Mouse (Mus musculus) heart, adult 2 months (tissue): ENCODE results near the gene Tgtp2. TPM values are rescaled to one million over a fixed set of nuclear protein-coding genes. Genes with fewer than 3 reads are reported as not detected.

ENCODE experiments used
- DNase-seq, 2 experiments: peaks; one replicate each; pipeline ENCODE4 v3.0.0; 2021
- H3K27ac ChIP-seq: fragments of 200-600 bp; 2 replicates; pipeline ENCODE4 v1.8.1; 2022
- H3K27me3 ChIP-seq: fragments of 200-500 bp; 2 replicates; pipeline ENCODE4 v1.6.1; 2012; ENCODE audit warnings: mild to moderate bottlenecking, low read length, inconsistent platforms, mixed read lengths; ENCODE audit not compliant: control insufficient read depth, insufficient read depth
- H3K36me3 ChIP-seq: fragments of 200-500 bp; 2 replicates; pipeline ENCODE4 v1.6.1; 2012; ENCODE audit warnings: low read length, inconsistent platforms; ENCODE audit not compliant: control insufficient read depth, insufficient read depth
- H3K4me1 ChIP-seq: fragments of 200-500 bp; 2 replicates; pipeline ENCODE4 v1.6.1; 2011; ENCODE audit warnings: low read length; ENCODE audit not compliant: control insufficient read depth, insufficient read depth
- H3K4me3 ChIP-seq: fragments of 200-600 bp; 2 replicates; pipeline ENCODE4 v1.8.1; 2022
- H3K79me2 ChIP-seq: fragments of 200-500 bp; replicated peaks from 2 replicates; pipeline ENCODE4 v1.6.1; 2012; ENCODE audit warnings: mild to moderate bottlenecking, inconsistent platforms, low read length, moderate library complexity, mixed read lengths; ENCODE audit not compliant: control insufficient read depth, insufficient read depth
- H3K9ac ChIP-seq: fragments of 200-500 bp; 2 replicates; pipeline ENCODE4 v1.6.1; 2012; ENCODE audit warnings: low read depth, mild to moderate bottlenecking, control low read depth, inconsistent platforms, low read length, mixed read lengths
- CTCF ChIP-seq: fragments of 200-600 bp; IDR thresholded peaks from 2 replicates; pipeline ENCODE4 v1.8.1; 2022; ENCODE audit warnings: antibody characterized with exemption, mild to moderate bottlenecking, moderate library complexity
- EP300 ChIP-seq: fragments of 200-500 bp; IDR thresholded peaks from 2 replicates; pipeline ENCODE4 v1.6.1; 2011; ENCODE audit warnings: low read depth, low read length, control low read depth; ENCODE audit not compliant: insufficient read depth
- POLR2A ChIP-seq: fragments of 200-500 bp; IDR thresholded peaks from 2 replicates; pipeline ENCODE4 v1.6.1; 2011; ENCODE audit warnings: mild to moderate bottlenecking, low read depth, low read length, control low read depth; ENCODE audit not compliant: insufficient read depth
- WGBS: fragments of 180-500 bp; shearing (Covaris S2); methylation state at CpG from one replicate; pipeline ENCODE4 v1.1.7; 2018; 5-methylcytosine and 5-hydroxymethylcytosine counted together
- intact Hi-C: fragments of 180-260 bp; cut with DNase I; formaldehyde crosslinking; loops from one replicate; pipeline ENCODE4 v1.15.1; 2025
- polyA plus RNA-seq: library from polyadenylated mRNA; depleted of rRNA; stranded (reverse); fragments of >200 nt; gene quantifications from 2 replicates; pipeline ENCODE4 v1.2.3, GENCODE M21; 2012
- total RNA-seq, 2 experiments: library from RNA; stranded (reverse); gene quantifications; 2 replicates each; pipeline ENCODE4 v1.2.3; 2021

Gene Tgtp2
- total and polyA plus RNA-seq, 3 experiments = 1.2 to 7.2 (median 6.9) TPM

GRCm38 (mm10) chr11:49087830-49088616, 24.0 kb upstream of the Tgtp2 start:
- WGBS = 48% methylated on average over 22 of the region's 22 CpGs
- Histone ChIP-seq H3K4me3 (peak overlapping the region; percentile 13; the same call in 1 of the 2 replicates), H3K79me2 (no peaks in the 10 kb centered on the region), H3K36me3 (peaks cover 4% of the 10 kb centered on the region), H3K4me1 (peaks cover 19% of the 10 kb centered on the region), H3K27ac (peak overlapping the region; percentile 47), H3K9ac (no peak overlapping the region), H3K27me3 (no peaks in the 10 kb centered on the region)
- TF ChIP-seq CTCF (no peak), EP300 (no peak), POLR2A (no peak)
- DNase-seq = peak; percentile 46 to 60
- intact Hi-C loops = loop anchor here (5.0 kb wide), 1 partner anchor 216 kb away; the partner anchor contains the start of gene Irgm1

GRCm38 (mm10) chr11:49086858-49087361, 22.9 kb upstream of the Tgtp2 start:
- 58% methylated on average over 6 of the region's 6 CpGs for WGBS
- TF ChIP-seq EP300 (no peak), POLR2A (no peak), CTCF (no peak)
- peak overlapping the region; percentile 55 for H3K9ac ChIP-seq
- H3K27me3 ChIP-seq = no peaks in the 10 kb centered on the region
- peak overlapping the region; percentile 9; the same call in 1 of the 2 replicates for H3K4me3 ChIP-seq
- H3K27ac ChIP-seq = peak overlapping the region; percentile 79
- intact Hi-C loops = loop anchor here (5.0 kb wide), 1 partner anchor 215 kb away; the partner anchor contains the start of gene Irgm1
- no peaks in the 10 kb centered on the region for H3K79me2 ChIP-seq
- no peak for DNase-seq
- peaks cover 9% of the 10 kb centered on the region for H3K36me3 ChIP-seq
- H3K4me1 ChIP-seq = peaks cover 22% of the 10 kb centered on the region

GRCm38 (mm10) chr11:49084875-49085274, 20.9 kb upstream of the Tgtp2 start:
- no peak for DNase-seq
- H3K27me3 ChIP-seq = no peaks in the 10 kb centered on the region
- H3K9ac ChIP-seq = peak overlapping the region; percentile 53
- H3K36me3 ChIP-seq = peaks cover 14% of the 10 kb centered on the region
- whole genome bisulfite sequencing = 29% methylated on average over 3 of the region's 3 CpGs
- H3K4me3 ChIP-seq = no peak overlapping the region
- TF ChIP-seq POLR2A = no peak
- peak; percentile 66 for TF ChIP-seq CTCF
- 0 out of 2 replicates have a peak, but pooled peaks have one; percentile 20 for TF ChIP-seq EP300
- intact Hi-C loops = loop anchor here (5.0 kb wide), 1 partner anchor 213 kb away; the partner anchor contains the start of gene Irgm1
- peak overlapping the region; percentile 32; the same call in 1 of the 2 replicates for H3K27ac ChIP-seq
- no peaks in the 10 kb centered on the region for H3K79me2 ChIP-seq
- peaks cover 28% of the 10 kb centered on the region for H3K4me1 ChIP-seq

- TF ChIP-seq CTCF (no peak), POLR2A (no peak), EP300 (no peak)
- 63% methylated on average over 1 of the region's 1 CpGs for WGBS
- Histone ChIP-seq H3K4me1 (peaks cover 28% of the 10 kb centered on the region), H3K27me3 (no peaks in the 10 kb centered on the region), H3K4me3 (no peak overlapping the region), H3K79me2 (no peaks in the 10 kb centered on the region), H3K36me3 (peaks cover 14% of the 10 kb centered on the region), H3K27ac (peak overlapping the region; percentile 34; the same call in 1 of the 2 replicates), H3K9ac (peak overlapping the region; percentile 53)
- intact Hi-C loops = no loop called here
- no peak for DNase-seq
These were observed 20.4 kb upstream of the Tgtp2 start for GRCm38 (mm10) chr11:49084385-49084784.

GRCm38 (mm10) chr11:49083808-49084207, 19.8 kb upstream of the Tgtp2 start:
- H3K27me3 ChIP-seq = no peaks in the 10 kb centered on the region
- H3K27ac ChIP-seq = peak overlapping the region; percentile 34; the same call in 1 of the 2 replicates
- WGBS = 72% methylated on average over 3 of the region's 3 CpGs
- H3K4me3 ChIP-seq = no peak overlapping the region
- no peak overlapping the region for H3K9ac ChIP-seq
- DNase-seq = no peak
- peaks cover 14% of the 10 kb centered on the region for H3K36me3 ChIP-seq
- intact Hi-C loops = no loop called here
- H3K79me2 ChIP-seq = no peaks in the 10 kb centered on the region
- TF ChIP-seq CTCF (no peak), POLR2A (no peak), EP300 (no peak)
- peaks cover 28% of the 10 kb centered on the region for H3K4me1 ChIP-seq

- DNase-seq = no peak
- Histone ChIP-seq H3K27ac (peak overlapping the region; percentile 34; the same call in 1 of the 2 replicates), H3K4me3 (no peak overlapping the region), H3K9ac (no peak overlapping the region), H3K4me1 (peaks cover 28% of the 10 kb centered on the region), H3K36me3 (peaks cover 14% of the 10 kb centered on the region), H3K27me3 (no peaks in the 10 kb centered on the region), H3K79me2 (no peaks in the 10 kb centered on the region)
- intact Hi-C loops = no loop called here
- TF ChIP-seq POLR2A (no peak), EP300 (no peak), CTCF (no peak)
- WGBS = 64% methylated on average over 1 of the region's 1 CpGs
These were observed 19.1 kb upstream of the Tgtp2 start for GRCm38 (mm10) chr11:49083146-49083545.
